Mouse (Mus musculus) macrophage (primary cell): ENCODE results near the gene Zfp423. TPM values are rescaled to one million over a fixed set of nuclear protein-coding genes. Genes with fewer than 3 reads are reported as not detected.

ENCODE experiments used
- H3K27ac ChIP-seq: fragments of 350-480 bp; formaldehyde crosslinking; 2 replicates; pipeline ENCODE4 v1.9.0; 2021
- H3K36me3 ChIP-seq: fragments of 350-480 bp; formaldehyde crosslinking; 2 replicates; pipeline ENCODE4 v1.9.0; 2021; ENCODE audit errors: inconsistent target
- H3K4me3 ChIP-seq: fragments of 350-480 bp; formaldehyde crosslinking; 2 replicates; pipeline ENCODE4 v1.9.0; 2021; ENCODE audit errors: inconsistent target
- H3K79me2 ChIP-seq: fragments of 350-480 bp; formaldehyde crosslinking; 2 replicates; pipeline ENCODE4 v1.9.0; 2021; ENCODE audit errors: inconsistent target
- WGBS: methylation state at CpG from one replicate; pipeline ENCODE4 v1.1.7; 2026; ENCODE audit warnings: inconsistent platforms; ENCODE audit not compliant: missing documents; 5-methylcytosine and 5-hydroxymethylcytosine counted together
- polyA plus RNA-seq: library from polyadenylated mRNA; stranded (reverse); fragments of 250-400 nt; gene quantifications from 3 replicates; pipeline ENCODE4 v1.2.4, GENCODE M21; 2018; ENCODE audit warnings: inconsistent platforms

Gene Zfp423
- polyA plus RNA-seq, 1 experiment from 2014 or later, result not detected

- 67% methylated on average over 9 of the region's 9 CpGs for WGBS
- Histone ChIP-seq H3K36me3 (no peaks in the 10 kb centered on the region), H3K27ac (no peak overlapping the region), H3K79me2 (no peaks in the 10 kb centered on the region), H3K4me3 (no peak overlapping the region)
Measured at GRCm38 (mm10) chr8:87826013-87826660, 133.3 kb downstream of the Zfp423 start.

GRCm38 (mm10) chr8:87823172-87823571 lies 136.2 kb downstream of the Zfp423 start:
- no peak overlapping the region for H3K27ac ChIP-seq
- H3K36me3 ChIP-seq, result no peaks in the 10 kb centered on the region
- 47% methylated on average over 7 of the region's 7 CpGs for WGBS
- H3K79me2 ChIP-seq, result no peaks in the 10 kb centered on the region
- no peak overlapping the region for H3K4me3 ChIP-seq

DNA sequence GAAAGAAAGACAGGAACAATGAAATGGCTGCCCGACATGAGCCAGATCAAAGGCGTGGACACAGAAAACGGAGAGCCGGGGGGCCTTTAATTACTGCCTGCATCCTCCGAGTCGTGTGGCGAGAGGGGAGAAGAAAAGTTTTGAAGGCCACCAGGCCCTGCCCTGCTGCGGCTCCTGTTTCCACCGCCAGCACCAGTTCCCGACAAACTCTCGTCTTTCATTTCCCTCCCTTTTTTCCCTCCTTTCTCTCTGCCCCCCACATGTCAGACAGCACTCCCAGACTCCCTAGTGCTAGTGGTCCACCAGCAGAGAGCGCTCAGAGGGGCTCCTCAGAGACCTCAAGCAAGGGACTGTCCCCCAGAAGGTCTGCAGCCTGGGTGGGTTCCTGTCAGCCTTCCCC lies 136.7 kb downstream of the Zfp423 start:
- Histone ChIP-seq H3K79me2 (no peaks in the 10 kb centered on the region), H3K36me3 (no peaks in the 10 kb centered on the region), H3K4me3 (no peak overlapping the region), H3K27ac (no peak overlapping the region)
- 50% methylated on average over 12 of the region's 12 CpGs for WGBS

DNA sequence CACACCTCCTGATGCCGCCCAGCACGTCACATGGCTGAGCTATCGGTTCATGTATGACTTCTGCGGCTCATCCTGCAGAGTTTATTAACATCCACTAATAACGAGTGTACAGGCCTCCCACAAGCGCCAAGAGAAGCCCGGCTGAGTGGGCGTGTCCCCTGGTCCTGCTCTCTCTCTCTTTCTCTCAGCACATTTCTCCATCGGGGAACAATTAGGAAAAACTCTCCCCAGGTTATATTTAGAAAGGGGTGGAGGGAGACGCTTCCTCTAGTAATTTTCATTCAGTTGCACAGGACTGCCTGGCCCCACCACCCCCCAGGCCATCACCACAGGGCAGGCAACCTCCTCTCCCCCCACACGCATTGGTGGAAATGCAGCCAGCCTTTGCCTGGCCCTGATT lies 137.2 kb downstream of the Zfp423 start:
- Histone ChIP-seq H3K4me3 (no peak overlapping the region), H3K27ac (no peak overlapping the region), H3K79me2 (no peaks in the 10 kb centered on the region), H3K36me3 (no peaks in the 10 kb centered on the region)
- WGBS, result 86% methylated on average over 11 of the region's 11 CpGs

GRCm38 (mm10) chr8:87821655-87822054 lies 137.7 kb downstream of the Zfp423 start:
- Histone ChIP-seq H3K4me3 (no peak overlapping the region), H3K36me3 (no peaks in the 10 kb centered on the region), H3K27ac (no peak overlapping the region), H3K79me2 (no peaks in the 10 kb centered on the region)
- WGBS, result 100% methylated on average over 2 of the region's 2 CpGs

- no peak overlapping the region for H3K27ac ChIP-seq
- WGBS, result 89% methylated on average over 3 of the region's 3 CpGs
- H3K79me2 ChIP-seq, result no peaks in the 10 kb centered on the region
- H3K36me3 ChIP-seq, result no peaks in the 10 kb centered on the region
- H3K4me3 ChIP-seq, result no peak overlapping the region
Measured at GRCm38 (mm10) chr8:87819263-87819662, 140.1 kb downstream of the Zfp423 start.

GRCm38 (mm10) chr8:87818506-87818905 lies 140.9 kb downstream of the Zfp423 start:
- H3K4me3 ChIP-seq, result no peak overlapping the region
- H3K36me3 ChIP-seq, result no peaks in the 10 kb centered on the region
- no peak overlapping the region for H3K27ac ChIP-seq
- 83% methylated on average over 7 of the region's 7 CpGs for WGBS
- no peaks in the 10 kb centered on the region for H3K79me2 ChIP-seq

- Histone ChIP-seq H3K27ac (no peak overlapping the region), H3K4me3 (no peak overlapping the region), H3K36me3 (no peaks in the 10 kb centered on the region), H3K79me2 (no peaks in the 10 kb centered on the region)
- 78% methylated on average over 5 of the region's 5 CpGs for WGBS
Measured at GRCm38 (mm10) chr8:87816141-87816540, 143.3 kb downstream of the Zfp423 start.

DNA sequence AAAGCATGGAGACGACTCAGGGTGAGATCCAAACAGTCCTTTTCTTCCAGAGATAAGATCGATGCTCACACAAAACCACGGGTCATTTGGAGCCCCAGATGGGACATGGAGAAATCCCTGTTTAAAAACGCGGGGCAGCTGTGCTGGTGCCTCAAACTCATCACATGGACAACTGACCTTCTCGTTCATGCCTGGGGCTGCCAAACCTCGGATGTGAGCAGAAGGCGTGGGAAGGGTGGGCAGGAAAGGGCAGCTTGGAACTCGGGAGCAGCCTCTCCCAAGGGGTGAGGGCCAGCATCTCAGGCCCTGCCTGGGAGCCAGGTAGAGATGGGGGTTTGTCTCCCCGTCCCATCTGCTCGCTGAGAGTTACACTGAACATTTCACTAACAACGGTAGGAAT lies 146.7 kb downstream of the Zfp423 start:
- Histone ChIP-seq H3K4me3 (no peak overlapping the region), H3K36me3 (no peaks in the 10 kb centered on the region), H3K27ac (no peak overlapping the region), H3K79me2 (no peaks in the 10 kb centered on the region)
- WGBS, result 82% methylated on average over 12 of the region's 12 CpGs

- no peaks in the 10 kb centered on the region for H3K79me2 ChIP-seq
- H3K4me3 ChIP-seq, result no peak overlapping the region
- H3K36me3 ChIP-seq, result no peaks in the 10 kb centered on the region
- H3K27ac ChIP-seq, result no peak overlapping the region
- 100% methylated on average over 2 of the region's 2 CpGs for WGBS
Measured at GRCm38 (mm10) chr8:87812069-87812449, 147.3 kb downstream of the Zfp423 start.

DNA sequence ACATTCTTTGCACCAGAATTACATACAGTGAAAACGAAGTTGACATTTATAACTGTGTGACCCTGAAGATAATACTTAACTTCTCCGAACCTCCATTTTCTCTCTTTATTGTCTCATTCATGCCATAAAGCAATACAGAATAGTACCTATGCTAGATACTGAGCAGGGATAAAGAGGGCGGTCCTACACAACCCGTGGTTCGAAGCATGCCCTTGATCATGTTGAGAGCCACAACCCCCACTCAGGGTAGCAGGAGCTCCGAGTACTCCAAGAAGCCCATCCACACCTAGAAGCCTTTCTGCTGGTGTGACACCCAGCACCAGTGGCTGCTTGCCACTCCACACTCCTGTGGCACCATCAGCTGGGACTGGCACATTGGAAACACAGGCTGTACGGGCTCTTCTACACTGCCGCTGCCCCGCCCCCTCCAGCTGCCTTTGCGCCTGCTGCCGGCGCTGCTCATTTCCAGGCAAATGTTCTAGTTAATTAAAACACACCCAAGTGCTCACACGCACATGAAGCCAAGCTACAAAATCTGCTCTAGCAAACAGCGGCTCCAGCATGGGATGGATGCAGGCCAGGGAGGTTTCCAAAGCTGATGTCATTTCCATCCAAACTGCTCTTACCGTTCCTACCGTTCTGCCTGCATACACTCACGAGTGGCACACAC lies 147.9 kb downstream of the Zfp423 start:
- Histone ChIP-seq H3K36me3 (no peaks in the 10 kb centered on the region), H3K79me2 (no peaks in the 10 kb centered on the region), H3K27ac (no peak overlapping the region), H3K4me3 (no peak overlapping the region)
- WGBS, result 92% methylated on average over 17 of the region's 17 CpGs

GRCm38 (mm10) chr8:87810771-87811170 lies 148.6 kb downstream of the Zfp423 start:
- H3K27ac ChIP-seq, result no peak overlapping the region
- H3K79me2 ChIP-seq, result no peaks in the 10 kb centered on the region
- WGBS, result 44% methylated on average over 6 of the region's 6 CpGs

DNA sequence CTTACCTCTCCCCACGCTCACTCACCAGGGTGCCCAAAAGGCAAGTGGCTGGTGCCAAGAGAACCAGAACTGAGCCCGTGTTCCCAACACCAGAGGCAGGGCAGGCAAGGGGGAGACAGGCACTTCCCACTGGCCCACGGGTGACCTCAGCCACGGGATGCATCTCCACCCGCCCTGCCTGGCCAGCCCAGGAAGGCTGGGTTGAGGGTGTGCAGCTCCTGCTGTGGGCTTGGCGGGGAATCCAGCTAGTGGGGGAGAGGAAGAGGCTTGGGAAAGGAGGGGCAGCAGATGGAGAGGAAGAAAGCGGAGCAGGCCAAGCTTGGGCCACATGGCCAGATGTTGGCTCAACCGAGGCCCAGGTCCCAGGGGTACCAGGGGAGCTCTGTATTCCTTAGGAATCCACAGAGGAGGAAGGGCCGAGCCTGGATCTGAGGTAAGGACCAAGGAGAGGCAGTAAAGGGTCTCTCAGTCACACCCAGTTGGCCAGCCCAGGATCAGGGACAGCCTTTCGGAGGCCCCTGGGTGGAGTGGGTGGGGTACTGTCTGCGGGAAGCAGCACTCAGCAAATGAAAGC lies 155.0 kb downstream of the Zfp423 start:
- Histone ChIP-seq H3K4me3 (no peak overlapping the region), H3K36me3 (no peaks in the 10 kb centered on the region), H3K27ac (no peak overlapping the region), H3K79me2 (no peaks in the 10 kb centered on the region)
- WGBS, result 70% methylated on average over 11 of the region's 11 CpGs

More at GRCm38 (mm10) chr8:87810771-87811170, 148.6 kb downstream of the Zfp423 start:
- Histone ChIP-seq H3K36me3 (no peaks in the 10 kb centered on the region), H3K4me3 (no peak overlapping the region)

DNA sequence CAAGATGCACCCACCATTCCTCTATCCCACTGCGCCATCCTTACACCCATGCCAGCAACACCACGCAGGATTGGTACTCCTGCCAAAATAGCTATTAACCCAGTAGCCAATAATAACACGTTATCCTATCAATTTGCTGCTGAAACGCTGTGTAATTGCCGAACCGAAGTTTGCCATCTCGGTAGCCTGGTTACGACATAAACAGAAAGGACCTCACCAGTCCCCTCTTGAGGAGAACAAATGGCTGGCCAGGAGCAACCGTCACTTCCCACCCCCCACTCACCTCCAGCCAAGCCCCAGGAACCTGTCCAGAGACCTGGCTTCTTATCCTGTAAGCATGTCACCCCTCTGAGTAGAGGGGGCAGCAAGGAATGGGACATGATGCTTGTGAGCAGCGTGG lies 156.0 kb downstream of the Zfp423 start:
- no peak overlapping the region for H3K4me3 ChIP-seq
- no peaks in the 10 kb centered on the region for H3K79me2 ChIP-seq
- no peak overlapping the region for H3K27ac ChIP-seq
- no peaks in the 10 kb centered on the region for H3K36me3 ChIP-seq
- WGBS, result 73% methylated on average over 10 of the region's 10 CpGs

DNA sequence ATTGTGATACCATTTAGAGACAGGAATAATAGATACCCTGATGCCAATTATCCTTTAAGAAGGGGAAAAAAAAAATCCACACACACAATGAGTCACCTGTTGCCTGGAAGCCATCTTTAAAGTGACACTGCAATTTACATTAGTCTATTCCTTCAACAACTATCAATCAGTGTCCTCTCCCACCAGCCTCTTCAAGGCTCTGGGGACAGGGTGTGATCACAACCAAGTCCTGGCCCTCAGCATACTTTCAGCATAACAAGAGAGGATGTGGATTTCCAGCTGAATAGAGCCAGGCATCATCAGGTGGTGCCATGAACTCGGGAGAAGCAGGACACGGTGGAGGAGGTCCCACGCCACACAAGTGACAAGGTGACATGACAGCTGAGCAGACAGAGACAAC lies 156.8 kb downstream of the Zfp423 start:
- H3K27ac ChIP-seq, result no peak overlapping the region
- no peaks in the 10 kb centered on the region for H3K36me3 ChIP-seq
- H3K79me2 ChIP-seq, result no peaks in the 10 kb centered on the region
- WGBS, result 73% methylated on average over 3 of the region's 3 CpGs
- no peak overlapping the region for H3K4me3 ChIP-seq
